Mouse (Mus musculus): Measurements from ENCODE around the gene Peli1.

The Peli1 gene

DNA sequence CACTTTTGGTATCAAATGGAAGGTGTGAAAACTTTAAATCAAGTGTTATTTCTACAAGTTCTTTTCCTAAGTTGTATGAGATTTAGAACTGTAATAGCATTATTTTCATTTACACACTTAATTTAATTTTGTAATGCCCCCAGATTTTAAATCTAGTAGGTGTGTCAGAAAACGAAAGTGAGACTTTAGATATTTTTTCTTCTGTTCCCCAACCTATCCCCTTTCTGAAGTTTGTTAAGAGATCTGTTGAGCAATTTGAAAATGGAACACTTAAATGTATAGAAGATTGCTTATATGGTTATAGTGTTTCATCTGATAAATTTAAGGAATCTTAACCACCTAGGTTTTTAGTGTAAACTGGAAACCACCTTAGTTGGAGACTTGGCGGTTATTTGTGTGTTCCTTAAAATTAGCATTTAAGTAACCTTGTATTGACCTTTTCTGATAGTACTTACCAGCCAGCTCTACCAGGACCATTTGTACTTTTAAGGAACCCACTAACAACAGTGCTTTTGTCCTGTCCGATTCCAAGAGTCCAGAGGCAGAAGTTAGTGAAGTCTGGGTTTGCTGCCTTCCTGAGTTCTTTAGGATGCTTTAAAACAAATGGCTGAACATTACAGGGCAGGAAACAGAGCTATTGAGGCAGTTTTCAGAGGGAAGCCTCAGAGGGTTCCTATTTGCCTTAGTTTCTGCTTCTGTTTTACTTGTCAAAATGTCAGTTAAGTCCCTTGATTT is 2.2 kb downstream of the Peli1 start:
- no peak for DNase-seq (ENCODE audit: low read depth)

DNA sequence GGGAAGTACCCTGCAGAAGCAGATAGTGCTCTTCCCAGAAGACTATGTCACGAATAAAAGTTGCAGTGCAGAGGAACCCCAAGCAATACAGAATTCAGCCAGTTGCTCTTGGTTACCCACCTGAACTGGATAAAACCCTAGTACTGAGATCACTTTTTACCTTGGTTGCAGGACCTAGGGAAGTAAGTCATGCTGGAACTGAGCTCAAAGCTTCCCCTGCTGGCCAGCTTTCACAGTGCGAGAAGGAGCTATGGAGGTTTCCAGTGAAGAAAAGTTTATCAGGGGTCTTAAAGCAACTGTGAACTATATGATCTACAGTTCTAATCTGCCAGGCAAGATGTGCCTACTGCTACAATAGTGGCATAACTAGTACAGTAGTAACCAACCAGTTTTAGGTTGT is 5.5 kb downstream of the Peli1 start:
- DNase-seq (ENCODE audit: low read depth), result no peak

DNA sequence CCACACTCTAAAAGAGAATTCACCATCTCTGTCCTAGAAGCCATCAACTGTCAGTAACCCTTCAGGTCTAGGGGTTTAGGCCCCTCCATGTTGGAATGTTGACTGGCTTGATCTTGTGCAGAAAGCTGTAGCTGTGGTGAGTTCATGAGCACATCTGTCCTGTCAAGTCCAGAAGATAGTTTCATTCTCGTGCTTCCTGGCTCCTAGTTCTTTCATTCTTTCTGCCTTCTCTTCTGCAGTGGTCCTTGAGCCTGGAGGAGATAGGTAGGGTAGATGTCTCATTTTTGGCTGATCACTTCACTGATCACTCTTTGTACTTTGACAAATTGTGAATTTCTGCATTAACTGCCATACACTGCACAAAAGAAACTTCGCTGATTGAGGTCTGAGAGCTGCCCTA is 7.4 kb downstream of the Peli1 start:
- DNase-seq (ENCODE audit: low read depth), result no peak

DNA sequence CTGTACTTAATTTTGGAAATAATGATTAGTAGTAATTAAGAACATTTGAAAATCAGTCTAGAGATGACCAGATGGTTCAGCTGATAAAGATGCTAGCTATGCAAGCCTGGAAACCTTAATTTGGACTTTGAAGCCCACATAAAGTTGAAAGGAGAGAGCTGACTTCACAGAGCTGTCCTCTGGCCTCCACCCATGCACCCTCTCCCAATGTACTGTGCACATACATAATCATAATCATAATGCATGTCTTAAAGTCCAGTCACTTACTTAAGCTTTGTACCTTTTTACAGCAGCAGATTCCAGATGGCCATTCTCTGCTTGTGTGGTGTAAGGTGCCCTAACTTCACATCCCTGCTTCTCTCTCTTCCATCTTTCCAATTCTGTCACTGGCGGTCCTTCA is 9.6 kb downstream of the Peli1 start:
- no peak for DNase-seq (ENCODE audit: low read depth)

DNA sequence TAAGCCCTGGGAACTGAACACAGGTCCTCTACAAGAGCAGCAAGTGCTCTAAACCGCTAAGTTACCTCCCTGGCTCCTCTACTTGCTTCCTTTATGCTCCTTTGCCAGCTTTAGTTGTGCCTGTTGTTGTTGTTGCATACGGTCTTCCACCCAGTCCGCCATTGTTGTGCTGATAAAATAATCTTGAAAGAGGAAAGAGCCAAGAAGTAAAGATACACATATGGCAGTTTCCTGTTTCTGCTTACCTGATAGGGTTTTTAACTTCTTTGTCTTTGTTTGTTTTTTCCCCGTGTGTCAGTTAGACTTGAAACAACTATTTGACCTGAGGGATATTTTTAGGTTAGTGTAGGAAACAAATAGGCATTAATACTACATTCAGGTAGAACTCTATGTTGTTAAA is 10.2 kb downstream of the Peli1 start:
- DNase-seq (ENCODE audit: low read depth), result no peak

DNA sequence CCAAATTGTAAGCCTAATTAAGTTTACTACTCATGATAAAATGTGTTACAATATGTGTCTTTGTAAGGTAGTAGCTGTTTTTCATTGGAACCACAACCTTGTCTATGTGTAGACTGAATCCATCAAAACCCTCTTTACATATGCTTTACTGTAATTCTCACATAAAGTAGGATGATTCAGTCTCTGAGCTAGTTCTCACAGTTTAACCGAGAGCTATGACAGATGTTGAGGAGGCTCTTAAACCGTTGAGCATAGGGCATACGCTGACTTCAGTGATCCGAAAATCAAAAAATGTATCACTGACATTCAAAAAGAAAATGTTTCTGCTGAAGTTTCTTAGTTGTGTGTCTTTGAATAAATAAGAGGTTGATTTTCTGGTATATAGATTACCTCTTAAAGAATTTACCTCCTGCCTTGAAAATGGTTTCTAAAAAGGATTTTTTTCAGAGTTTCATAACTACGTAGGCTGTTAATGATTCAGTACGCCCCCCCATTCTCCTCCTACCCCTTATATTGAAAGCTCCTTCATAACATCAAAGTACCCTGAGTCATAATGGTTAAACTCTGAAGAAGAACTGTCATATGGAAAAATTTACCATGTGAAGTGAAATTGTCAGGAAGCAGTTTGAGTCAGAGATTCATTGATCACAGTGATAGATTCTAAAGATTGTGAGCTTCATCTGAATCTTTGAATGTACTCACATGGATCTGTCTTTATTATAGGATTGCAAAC is 11.3 kb downstream of the Peli1 start:
- no peak for DNase-seq (ENCODE audit: low read depth)

DNA sequence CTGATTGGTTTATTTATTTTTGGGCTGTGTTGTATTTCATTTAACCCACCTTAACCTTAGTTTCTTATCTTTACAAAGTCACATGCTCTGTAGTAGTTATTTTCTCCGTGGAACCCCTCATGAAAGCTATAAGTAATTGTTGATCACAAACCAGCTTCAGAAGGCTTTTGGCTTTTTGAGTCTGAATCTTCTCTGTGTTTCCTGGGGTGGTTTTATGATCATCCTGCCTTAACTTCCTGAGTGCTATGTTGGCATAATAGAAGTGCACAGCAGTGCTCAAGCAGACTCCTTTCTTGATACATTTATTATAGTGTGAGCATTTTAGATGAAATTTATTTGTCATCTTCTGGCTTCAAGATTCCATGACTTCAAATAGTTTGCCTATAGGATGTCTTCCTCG is 12.1 kb downstream of the Peli1 start:
- no peak for DNase-seq (ENCODE audit: low read depth)

DNA sequence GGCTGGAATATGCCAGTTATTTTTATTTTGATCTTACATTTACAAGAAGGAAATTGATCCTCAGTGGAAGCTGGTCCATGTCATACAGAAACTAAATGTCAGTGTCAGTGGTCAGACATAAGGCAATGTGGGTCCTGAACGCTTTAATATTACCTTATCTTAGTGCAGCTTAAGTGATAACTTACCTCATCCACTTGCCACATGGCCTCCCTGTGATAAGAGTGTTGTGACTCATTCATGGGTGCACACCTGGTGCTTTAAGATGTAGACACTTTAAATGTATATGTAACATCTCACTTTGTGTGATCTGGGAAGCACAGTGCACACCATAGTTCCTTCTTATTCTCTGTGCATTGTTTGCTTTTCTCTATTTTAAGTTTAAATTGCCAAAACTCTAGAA is 14.3 kb downstream of the Peli1 start:
- DNase-seq (ENCODE audit: low read depth), result no peak

DNA sequence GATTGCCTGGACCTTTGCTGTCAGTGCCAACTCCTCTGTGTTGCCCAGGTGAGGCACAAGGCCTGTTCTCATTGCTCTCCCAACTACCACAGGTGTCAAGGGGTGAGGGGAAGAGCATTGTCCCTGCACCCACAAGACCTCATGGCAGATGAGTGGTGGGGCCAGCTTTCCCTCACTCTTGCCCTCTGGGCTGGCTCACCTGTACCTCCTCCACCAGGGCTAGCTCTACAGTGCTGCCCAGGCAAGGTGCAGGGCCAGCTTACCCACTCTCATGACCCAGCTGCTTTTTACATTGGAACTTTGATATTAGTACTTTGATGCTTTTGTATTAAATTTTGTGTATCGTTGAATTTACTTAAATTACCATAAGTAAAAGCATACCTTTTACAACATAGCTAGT is 16.0 kb downstream of the Peli1 start:
- DNase-seq (ENCODE audit: low read depth), result no peak

DNA sequence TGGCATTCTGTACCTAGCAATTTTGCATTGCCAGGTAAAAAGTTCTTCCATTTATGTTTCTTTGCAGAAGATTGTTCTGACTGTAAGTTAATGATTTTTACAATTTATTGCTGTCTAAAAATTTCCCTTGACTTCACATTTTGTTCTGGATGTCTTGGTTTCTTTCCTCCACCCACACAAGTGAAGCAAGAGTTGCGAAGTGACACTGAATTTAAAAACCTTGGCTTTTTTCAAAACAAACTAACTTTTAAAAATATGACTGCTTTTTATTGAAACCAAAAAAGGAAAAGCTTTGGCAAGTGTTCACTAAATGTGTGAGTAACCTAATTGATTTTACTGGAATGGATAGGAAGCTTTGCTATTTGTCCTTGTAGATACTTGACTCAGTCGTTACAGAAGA is 18.2 kb downstream of the Peli1 start:
- no peak for DNase-seq (ENCODE audit: low read depth)

DNA sequence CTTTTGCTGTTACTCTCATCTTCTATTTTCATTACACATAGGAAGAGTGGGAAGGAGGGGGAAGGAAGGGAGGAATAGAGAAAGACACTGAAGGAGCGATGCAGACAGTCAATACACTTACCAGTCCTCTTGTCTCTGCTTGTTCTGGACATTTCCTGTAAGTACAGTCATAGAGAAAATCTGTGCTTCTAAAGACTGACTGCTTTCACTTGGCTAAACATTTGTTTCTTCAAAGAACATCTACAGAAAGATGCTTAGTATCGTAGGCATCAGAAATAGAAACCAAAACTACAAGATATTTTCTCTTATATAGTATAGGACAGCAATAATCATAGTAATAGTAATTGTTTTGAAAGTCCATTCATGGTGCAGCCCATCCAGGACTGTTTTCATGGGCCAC is 23.4 kb downstream of the Peli1 start:
- no peak for DNase-seq (ENCODE audit: low read depth)

DNA sequence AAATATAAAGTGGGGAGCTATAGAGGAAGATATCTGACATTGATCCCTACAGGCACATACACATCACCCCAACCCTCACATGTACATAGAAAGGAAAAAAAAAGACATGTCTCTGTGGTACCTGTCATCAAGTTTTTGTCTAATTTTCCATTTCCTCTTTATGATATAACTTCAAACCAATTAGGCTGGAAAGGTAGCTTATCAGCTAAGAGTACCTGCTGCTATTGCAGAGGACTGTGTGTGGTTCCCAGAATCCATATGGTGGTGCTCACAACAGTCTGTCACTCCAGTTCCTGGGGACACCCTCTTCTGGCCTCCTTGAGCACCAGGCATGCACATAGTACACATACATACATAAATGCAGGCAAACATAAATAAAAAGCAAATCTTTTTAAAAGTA is 24.7 kb downstream of the Peli1 start:
- no peak for DNase-seq (ENCODE audit: low read depth)

DNA sequence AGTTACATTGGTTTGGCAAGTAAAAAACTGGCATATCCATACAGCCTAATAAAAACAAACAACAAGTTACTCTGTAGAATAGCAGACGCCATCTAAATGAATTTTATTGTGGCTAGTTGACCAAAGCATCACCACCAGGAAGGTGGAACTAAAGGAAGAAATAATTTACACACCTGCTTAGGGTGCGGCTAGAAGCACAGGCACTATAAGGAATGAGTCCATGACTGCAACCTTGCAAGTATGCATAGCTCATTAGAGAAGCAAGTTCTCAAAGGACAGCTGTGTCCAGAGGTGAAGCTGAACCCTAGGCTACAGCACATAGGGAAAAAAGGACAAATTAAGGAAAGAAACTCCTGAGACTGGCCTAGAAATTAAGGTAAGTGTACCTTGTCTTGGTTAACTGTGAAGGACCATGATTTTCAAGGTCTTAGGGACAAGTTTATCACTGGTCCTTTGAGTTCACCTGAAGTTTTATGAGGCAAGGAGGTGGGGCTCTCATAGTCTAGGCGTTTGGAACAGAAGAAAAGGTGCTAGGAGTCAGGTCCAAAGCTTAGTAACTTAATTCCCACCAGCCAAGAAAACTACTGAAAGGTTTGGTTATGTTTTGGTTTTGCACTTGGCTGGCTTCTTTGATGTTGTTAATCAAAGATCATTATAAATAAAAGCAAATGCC is 25.7 kb downstream of the Peli1 start:
- no peak for DNase-seq (ENCODE audit: low read depth)

DNA sequence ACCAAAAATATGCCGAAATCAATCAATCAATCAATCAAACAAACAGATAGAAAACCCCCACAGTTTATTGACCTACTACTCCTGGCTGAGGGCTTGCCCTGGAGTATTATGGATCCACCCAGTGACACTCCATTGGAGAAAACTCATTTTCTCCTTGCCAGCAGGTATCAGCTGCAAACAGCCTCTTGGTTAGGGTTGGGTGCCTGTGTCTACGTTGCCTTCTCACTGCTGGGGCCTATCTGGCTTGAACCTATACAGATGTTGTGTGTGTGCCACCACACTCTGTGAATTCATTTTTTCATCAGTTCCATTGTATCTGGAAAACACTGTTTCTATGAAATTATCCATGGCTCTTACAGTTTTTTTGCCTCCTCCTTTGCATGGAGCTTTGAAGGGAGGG is 30.6 kb downstream of the Peli1 start:
- no peak for DNase-seq (ENCODE audit: low read depth)

DNA sequence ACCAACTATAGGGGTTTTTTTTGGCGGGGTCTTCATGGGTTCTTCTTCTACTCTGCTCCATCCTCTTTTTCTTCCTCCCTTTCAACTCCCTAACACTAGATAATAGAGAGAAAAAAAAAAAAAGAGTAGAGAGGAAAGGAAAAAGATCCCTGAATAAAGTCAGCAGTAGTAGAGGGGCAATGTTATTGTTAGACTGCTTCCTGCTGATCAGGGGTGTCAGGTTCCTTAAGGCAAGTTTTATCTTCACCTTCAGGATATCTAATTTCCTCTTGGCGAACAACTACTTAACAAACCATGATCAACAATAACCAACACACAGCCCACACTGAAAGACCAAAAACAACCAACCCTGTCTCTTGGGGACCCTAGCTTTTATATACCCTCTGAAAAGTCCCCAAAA is 31.3 kb downstream of the Peli1 start:
- no peak for DNase-seq (ENCODE audit: low read depth)

DNA sequence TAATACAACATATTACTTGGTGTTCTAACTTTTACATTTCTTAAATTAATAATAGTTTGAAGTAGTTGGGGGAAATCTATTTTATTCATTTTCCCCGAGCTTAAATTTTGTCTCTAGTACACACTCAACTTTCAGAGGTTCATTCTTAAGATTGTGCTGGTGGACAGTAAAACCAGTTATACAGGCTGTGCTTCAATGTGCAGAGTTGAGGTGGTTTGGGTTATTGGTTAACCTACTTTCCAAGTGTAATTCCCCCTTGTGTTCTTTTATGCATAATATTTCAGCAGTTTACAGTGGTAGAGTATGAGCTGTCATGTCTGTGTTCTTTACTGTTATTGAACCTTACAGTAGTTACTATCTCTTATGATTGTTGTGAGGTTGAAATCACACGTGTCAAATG is 40.6 kb downstream of the Peli1 start:
- DNase-seq (ENCODE audit: low read depth), result no peak

DNA sequence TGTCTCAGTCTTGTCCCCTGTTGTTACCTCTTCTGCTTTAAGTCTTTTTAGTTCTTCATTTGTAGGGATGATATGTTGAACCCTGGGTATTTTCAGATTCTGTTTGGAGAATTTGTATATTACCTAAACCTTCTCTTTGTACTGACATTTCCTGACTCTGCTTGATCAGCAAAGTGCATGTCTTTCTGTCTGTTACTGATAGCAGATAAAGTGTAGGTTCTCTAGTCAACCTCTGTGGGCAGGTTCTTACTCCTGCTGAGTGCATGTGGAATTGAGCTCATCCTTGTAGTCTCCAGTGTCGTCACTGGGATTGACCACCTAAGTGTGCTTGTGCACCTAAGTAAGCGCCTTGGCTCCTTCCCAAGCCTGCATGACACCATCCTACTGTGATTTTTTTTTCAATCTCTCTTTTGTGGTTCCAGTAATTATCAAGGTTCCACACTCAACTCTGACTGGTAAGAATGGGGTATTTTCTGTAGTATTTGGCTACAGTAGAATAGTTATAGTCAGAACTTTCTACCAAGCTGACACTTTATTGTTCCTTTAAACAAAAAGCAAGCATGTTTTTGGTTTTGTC is 43.9 kb downstream of the Peli1 start:
- no peak for DNase-seq (ENCODE audit: low read depth)

DNA sequence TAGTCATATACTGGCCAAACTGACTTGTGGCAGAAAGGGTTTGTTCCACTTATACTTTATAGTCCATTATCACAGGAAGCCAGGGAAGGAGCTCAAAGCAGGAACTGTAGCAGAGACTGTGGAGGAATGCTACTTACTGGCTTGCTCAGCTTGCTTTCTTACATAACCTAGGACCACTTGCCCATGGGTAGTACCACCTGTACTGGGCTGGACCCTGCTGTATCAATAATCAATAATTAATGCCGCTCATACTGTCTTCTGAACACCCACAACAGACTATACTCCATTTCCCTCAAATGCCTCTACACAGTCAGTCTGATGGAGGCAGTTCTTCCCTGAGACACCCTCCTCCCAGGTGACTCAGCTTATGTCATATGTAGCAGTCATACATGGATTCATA is 48.4 kb downstream of the Peli1 start:
- DNase-seq (ENCODE audit: low read depth), result no peak

DNA sequence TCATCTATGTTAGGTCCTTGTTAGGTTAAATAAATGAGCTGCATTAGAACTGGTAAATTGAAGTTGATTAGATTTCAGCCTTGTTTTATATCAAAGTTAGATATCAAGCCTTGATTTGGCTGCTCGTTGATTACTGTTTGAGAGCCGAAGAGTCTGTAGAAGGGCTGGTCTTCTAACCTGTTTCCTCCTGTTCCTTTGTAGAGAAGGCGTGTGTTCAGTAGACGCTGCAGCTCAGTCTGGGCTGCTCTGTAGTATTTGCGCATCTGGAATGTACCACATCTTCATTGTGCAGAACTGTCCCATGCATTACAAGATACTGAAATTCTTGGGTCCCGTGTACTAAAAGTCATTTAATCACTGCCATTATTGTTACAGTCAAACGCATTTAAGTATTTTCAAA is 50.2 kb downstream of the Peli1 start:
- no peak for DNase-seq (ENCODE audit: low read depth)

DNA sequence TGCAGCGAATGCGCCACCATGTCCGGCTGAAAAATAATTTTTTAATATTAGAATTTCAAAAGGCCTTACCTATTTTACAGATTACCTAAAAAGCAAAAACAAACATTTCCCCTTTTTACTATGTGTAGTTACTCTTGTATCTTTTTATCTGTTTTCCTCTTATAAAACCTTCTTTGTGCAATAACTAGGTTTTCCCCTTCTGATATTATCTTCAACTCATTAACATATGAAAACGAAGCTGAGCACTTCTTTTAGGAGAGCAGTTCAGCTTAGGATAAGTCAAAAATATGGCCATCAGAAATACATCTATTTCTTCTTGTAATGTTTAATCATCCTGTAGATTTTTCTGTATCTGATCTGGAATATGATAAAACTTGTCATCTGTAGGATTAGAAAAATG is 50.7 kb downstream of the Peli1 start:
- no peak for DNase-seq (ENCODE audit: low read depth)

DNA sequence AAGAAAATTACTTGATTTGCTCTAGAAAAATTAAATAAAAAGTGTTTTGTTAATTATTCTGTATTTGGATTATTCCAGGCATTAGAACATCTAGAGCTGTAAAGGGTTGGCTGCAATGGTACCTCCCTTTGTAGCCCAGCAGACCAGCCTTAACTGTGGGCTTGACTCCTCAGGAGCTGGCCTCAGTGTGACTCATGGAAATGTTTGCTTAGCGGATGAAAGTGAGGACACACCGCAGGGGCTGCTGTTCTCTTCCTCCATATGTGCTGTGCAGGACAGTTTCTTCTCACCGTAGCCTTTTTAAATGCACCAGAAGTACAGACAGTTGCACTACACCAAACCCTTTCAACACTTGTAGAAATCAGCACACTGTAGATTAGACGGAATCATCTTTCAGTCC is 58.4 kb downstream of the Peli1 start:
- no peak for DNase-seq (ENCODE audit: low read depth)

DNA sequence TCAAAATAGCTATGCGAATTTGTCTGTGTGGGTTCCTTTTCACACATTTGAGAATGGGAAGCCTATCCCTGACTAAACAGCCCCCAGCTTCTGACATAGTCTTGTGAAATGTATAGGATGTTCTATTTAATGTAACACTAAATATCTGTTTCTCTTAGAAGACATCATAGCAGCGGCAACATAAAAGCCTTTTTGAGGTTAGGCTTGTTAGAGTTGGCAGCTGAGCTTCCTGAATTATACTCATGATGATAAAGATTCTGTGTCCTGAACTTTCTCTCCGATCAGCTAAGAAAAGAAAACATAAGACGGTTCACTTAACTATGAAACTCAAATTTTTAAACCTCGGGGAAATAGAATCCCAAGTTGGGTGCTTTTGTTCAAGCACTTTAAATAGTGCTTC is 59.2 kb downstream of the Peli1 start:
- DNase-seq (ENCODE audit: low read depth), result no peak

DNA sequence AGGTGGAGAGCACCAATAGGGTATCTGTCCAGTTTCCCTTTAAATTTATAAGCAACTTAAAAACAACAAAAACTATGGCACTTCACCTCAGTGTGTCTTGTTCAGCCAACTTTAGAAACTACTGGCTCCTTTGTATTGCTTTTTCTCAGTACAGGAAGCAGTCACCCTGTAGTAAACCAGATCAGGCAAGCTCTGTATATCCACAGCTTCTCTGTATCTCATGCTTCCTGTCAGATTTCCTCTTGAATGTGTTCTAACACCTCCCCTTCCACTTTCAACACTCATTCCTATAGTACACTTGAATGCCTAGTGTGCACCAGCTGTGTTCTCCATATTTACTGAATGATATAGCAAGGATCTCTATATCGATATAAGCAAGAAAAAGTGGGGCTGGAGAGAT is 60.6 kb downstream of the Peli1 start:
- DNase-seq (ENCODE audit: low read depth), result no peak
